Comparison of ENCODE assay signal across 27 mouse cellular contexts in genomic region chr12:34619101-34619500, GRCm38 (mm10).
A peak's percentile ranks its signal among the peaks of the same experiment; 100 is the strongest.
DNase-seq lines count a peak whose midpoint lies in the region; ATAC-seq and TF ChIP-seq lines count a peak whose summit lies in the region.
"Had no signal": no experiment of that assay in that cellular context is flagged by ENCODE, and none has a peak within 500 bp of the region (broad histone marks: within the 10 kb centered on the region; RNA-seq: fewer than 3 reads in every experiment).

No protein-coding gene starts in this region.

- 56% methylated on average over 5 of the region's 5 CpGs for WGBS in forebrain, embryonic 15.5 days
- WGBS in forebrain, postnatal 0 days: 54% methylated on average over 5 of the region's 5 CpGs
- 43% methylated on average over 5 of the region's 5 CpGs for WGBS in hindbrain, postnatal 0 days
- 88% methylated on average over 5 of the region's 5 CpGs for WGBS in hindbrain, embryonic 11.5 days
- WGBS in stomach, postnatal 0 days: 80% methylated on average over 5 of the region's 5 CpGs

- no peak overlapping the region for H3K27ac ChIP-seq in forebrain, embryonic 15.5 days (replicated peaks)
- no peak overlapping the region for H3K27ac ChIP-seq in forebrain, postnatal 0 days (ENCODE audit: low read depth, low read length)
- no peak overlapping the region for H3K27ac ChIP-seq in hindbrain, postnatal 0 days
- H3K27ac ChIP-seq in hindbrain, embryonic 11.5 days (ENCODE audit: low read depth, low read length): no peak overlapping the region
- H3K27ac ChIP-seq in stomach, postnatal 0 days (replicated peaks): no peak overlapping the region
- H3K27ac ChIP-seq: embryonic facial prominence, embryonic 13.5 days; heart, embryonic 10.5 days; heart, embryonic 15.5 days; kidney, postnatal 0 days; liver, embryonic 14.5 days; macrophage had no signal

- no peak for ATAC-seq in cerebellum, adult (ENCODE audit: insufficient number of reproducible peaks, low FRiP score, low TSS enrichment)
- ATAC-seq in forebrain, embryonic 15.5 days (replicated peaks): peak; percentile 65; the same call in 1 of the 2 replicates
- no peak for ATAC-seq in forebrain, postnatal 0 days
- peak; percentile 70; the same call in 1 of the 2 replicates for ATAC-seq in hindbrain, postnatal 0 days
- ATAC-seq in hindbrain, embryonic 11.5 days (ENCODE audit: low FRiP score): no peak
- no peak for ATAC-seq in stomach, postnatal 0 days (ENCODE audit: low FRiP score, low TSS enrichment)
- ATAC-seq: intestine, embryonic 16.5 days had no signal

- TF ChIP-seq EP300 in stomach, postnatal 0 days (optimal IDR thresholded peaks at IDR 0.05): no peak

- TF ChIP-seq CTCF in forebrain, postnatal 0 days (IDR thresholded peaks at IDR 0.05; ENCODE audit: low read depth): no peak
- no peak for TF ChIP-seq CTCF in hindbrain, postnatal 0 days (IDR thresholded peaks at IDR 0.05; ENCODE audit: low read depth)
- TF ChIP-seq CTCF in stomach, postnatal 0 days (IDR thresholded peaks at IDR 0.05; ENCODE audit: low read depth): no peak

- H3K27me3 ChIP-seq in forebrain, embryonic 15.5 days: no peaks in the 10 kb centered on the region
- H3K27me3 ChIP-seq in forebrain, postnatal 0 days (ENCODE audit: insufficient read depth, low read length): no peaks in the 10 kb centered on the region
- H3K27me3 ChIP-seq in hindbrain, postnatal 0 days (ENCODE audit: insufficient read depth, low read length): no peaks in the 10 kb centered on the region
- H3K27me3 ChIP-seq in hindbrain, embryonic 11.5 days (ENCODE audit: control insufficient read depth, insufficient read depth, low read length): no peaks in the 10 kb centered on the region
- H3K27me3 ChIP-seq in stomach, postnatal 0 days (ENCODE audit: control insufficient read depth, insufficient read depth, low read length): no peaks in the 10 kb centered on the region
- H3K27me3 ChIP-seq: embryonic facial prominence, embryonic 13.5 days; heart, embryonic 15.5 days had no signal

- no peaks in the 10 kb centered on the region for H3K36me3 ChIP-seq in forebrain, embryonic 15.5 days
- H3K36me3 ChIP-seq in forebrain, postnatal 0 days (ENCODE audit: insufficient read depth): no peaks in the 10 kb centered on the region
- H3K36me3 ChIP-seq in hindbrain, postnatal 0 days (ENCODE audit: insufficient read depth, low read length): no peaks in the 10 kb centered on the region
- H3K36me3 ChIP-seq in hindbrain, embryonic 11.5 days (ENCODE audit: control insufficient read depth, insufficient read depth, low read length): no peaks in the 10 kb centered on the region
- no peaks in the 10 kb centered on the region for H3K36me3 ChIP-seq in stomach, postnatal 0 days (ENCODE audit: control insufficient read depth, insufficient read depth, low read length)
- H3K36me3 ChIP-seq: embryonic facial prominence, embryonic 13.5 days; heart, embryonic 10.5 days; heart, embryonic 15.5 days had no signal

- H3K4me2 ChIP-seq in forebrain, embryonic 15.5 days (replicated peaks): no peak overlapping the region
- H3K4me2 ChIP-seq in forebrain, postnatal 0 days (ENCODE audit: low read depth): no peak overlapping the region
- no peak overlapping the region for H3K4me2 ChIP-seq in hindbrain, postnatal 0 days (ENCODE audit: low read depth, low read length)
- no peak overlapping the region for H3K4me2 ChIP-seq in hindbrain, embryonic 11.5 days (replicated peaks; ENCODE audit: low read depth, low read length)
- no peak overlapping the region for H3K4me2 ChIP-seq in stomach, postnatal 0 days (replicated peaks; ENCODE audit: low read depth)
- H3K4me2 ChIP-seq: embryonic facial prominence, embryonic 13.5 days; heart, embryonic 15.5 days had no signal

- H3K9ac ChIP-seq in forebrain, embryonic 15.5 days (replicated peaks): no peak overlapping the region
- H3K9ac ChIP-seq in forebrain, postnatal 0 days: no peak overlapping the region
- H3K9ac ChIP-seq in hindbrain, postnatal 0 days (replicated peaks; ENCODE audit: low read length): no peak overlapping the region
- H3K9ac ChIP-seq in hindbrain, embryonic 11.5 days (ENCODE audit: low read depth, low read length): no peak overlapping the region
- H3K9ac ChIP-seq in stomach, postnatal 0 days (ENCODE audit: low read length): no peak overlapping the region
- H3K9ac ChIP-seq: embryonic facial prominence, embryonic 13.5 days; heart, embryonic 15.5 days; liver, embryonic 14.5 days had no signal

- H3K4me1 ChIP-seq in forebrain, embryonic 15.5 days: peaks cover 13% of the 10 kb centered on the region
- H3K4me1 ChIP-seq in forebrain, postnatal 0 days (ENCODE audit: insufficient read depth): no peaks in the 10 kb centered on the region
- peaks cover 4% of the 10 kb centered on the region; the same call in 1 of the 2 replicates for H3K4me1 ChIP-seq in hindbrain, postnatal 0 days (ENCODE audit: insufficient read depth, low read length)
- H3K4me1 ChIP-seq in hindbrain, embryonic 11.5 days (replicated peaks; ENCODE audit: control insufficient read depth, insufficient read depth, low read length): no peaks in the 10 kb centered on the region
- H3K4me1 ChIP-seq in stomach, postnatal 0 days (replicated peaks; ENCODE audit: control insufficient read depth, insufficient read depth): no peaks in the 10 kb centered on the region
- H3K4me1 ChIP-seq: embryonic facial prominence, embryonic 13.5 days had no signal

- H3K9me3 ChIP-seq in forebrain, embryonic 15.5 days: no peaks in the 10 kb centered on the region
- no peaks in the 10 kb centered on the region for H3K9me3 ChIP-seq in forebrain, postnatal 0 days (ENCODE audit: low read length)
- no peaks in the 10 kb centered on the region for H3K9me3 ChIP-seq in hindbrain, postnatal 0 days (ENCODE audit: low read length)
- H3K9me3 ChIP-seq in hindbrain, embryonic 11.5 days (ENCODE audit: control insufficient read depth, low read length): no peaks in the 10 kb centered on the region
- no peaks in the 10 kb centered on the region for H3K9me3 ChIP-seq in stomach, postnatal 0 days (ENCODE audit: control insufficient read depth, low read length)
- H3K9me3 ChIP-seq: embryonic facial prominence, embryonic 13.5 days; heart, embryonic 10.5 days; heart, embryonic 15.5 days had no signal

- H3K4me3 ChIP-seq in forebrain, embryonic 15.5 days: no peak overlapping the region
- H3K4me3 ChIP-seq in forebrain, postnatal 0 days (ENCODE audit: low read depth, low read length): no peak overlapping the region
- H3K4me3 ChIP-seq in hindbrain, postnatal 0 days (ENCODE audit: low read length): no peak overlapping the region
- no peak overlapping the region for H3K4me3 ChIP-seq in hindbrain, embryonic 11.5 days (ENCODE audit: low read depth, low read length)
- no peak overlapping the region for H3K4me3 ChIP-seq in stomach, postnatal 0 days (ENCODE audit: low read depth, low read length)
- H3K4me3 ChIP-seq: embryonic facial prominence, embryonic 13.5 days; heart, embryonic 10.5 days; heart, embryonic 15.5 days had no signal

- DNase-seq in cerebellum, postnatal 10 days: peak; percentile 68 to 83
- DNase-seq in forebrain, postnatal 0 days: no peak
- peak; percentile 74 for DNase-seq in hindbrain, postnatal 0 days (ENCODE audit: low spot score)
- DNase-seq in hindbrain, embryonic 11.5 days (ENCODE audit: low spot score): no peak
- DNase-seq in brain, adult 2 months (ENCODE audit: low read depth, low spot score): peak; percentile 36
- DNase-seq in stomach, postnatal 0 days (ENCODE audit: low spot score): no peak
- DNase-seq: gastrocnemius, postnatal 14 days; heart, postnatal 36 days; kidney, adult 8-10 months; layer of hippocampus, postnatal 36 days; liver; lung, adult 2 months; lung, postnatal 10 days; midbrain, embryonic 14.5 days; right cerebral cortex, adult 18-20 months; spleen, adult 18-20 months; thymus, adult 18-20 months; thymus, postnatal 25 days had no signal

Comparison
In these comparisons a context has a peak if more than half of its experiments do, and no peak if none do; other contexts are left out.
1. DNase-seq: peak in cerebellum, postnatal 10 days (2 of 2), hindbrain, postnatal 0 days (single experiment) and brain, adult 2 months (single experiment); none in forebrain, postnatal 0 days (single experiment), hindbrain, embryonic 11.5 days (single experiment) and stomach, postnatal 0 days (single experiment).
2. ATAC-seq: peak in forebrain, embryonic 15.5 days (single experiment) and hindbrain, postnatal 0 days (single experiment); none in cerebellum, adult (single experiment), forebrain, postnatal 0 days (single experiment), hindbrain, embryonic 11.5 days (single experiment) and stomach, postnatal 0 days (single experiment).